Mouse (Mus musculus) ES-E14 (cell line): Measurements from ENCODE around the gene Rab10. TPM values are rescaled to one million over a fixed set of nuclear protein-coding genes. Genes with fewer than 3 reads are reported as not detected.
A peak's percentile ranks its signal among the peaks of the same experiment; 100 is the strongest.

Source experiments
- DNase-seq: peaks from one replicate; pipeline ENCODE4 v3.0.0-alpha.2; 2013; ENCODE audit warnings: low read depth, low spot score
- H3K27ac ChIP-seq: 2 replicates; pipeline ENCODE4 v1.5.1; 2012; ENCODE audit warnings: low read depth, mild to moderate bottlenecking, low read length, moderate library complexity, mixed read lengths; ENCODE audit not compliant: poor library complexity, insufficient read depth, severe bottlenecking
- H3K36me3 ChIP-seq: 2 replicates; pipeline ENCODE4 v1.6.1; 2012; ENCODE audit warnings: mild to moderate bottlenecking, low read length, moderate library complexity, mixed read lengths; ENCODE audit not compliant: control insufficient read depth, poor library complexity, insufficient read depth, severe bottlenecking
- H3K4me1 ChIP-seq, 2 experiments: fragments of 150-350 bp in 1 of 2; sonication (generic) in 1 of 2; 2 replicates each; pipeline ENCODE4 v1.6.1; 2012; ENCODE audit warnings: low read length in 2 of 2, mild to moderate bottlenecking in 1 of 2, mixed read lengths in 1 of 2; ENCODE audit not compliant: control insufficient read depth in 2 of 2, insufficient read depth in 2 of 2, poor library complexity in 1 of 2
- H3K4me3 ChIP-seq, 2 experiments: fragments of 150-350 bp in 1 of 2; sonication (generic) in 1 of 2; 2 replicates each; pipeline ENCODE4 v1.5.1; 2012; ENCODE audit warnings: low read length in 2 of 2, low read depth in 1 of 2, mild to moderate bottlenecking in 1 of 2, mixed read lengths in 1 of 2; ENCODE audit not compliant: insufficient read depth in 1 of 2, poor library complexity in 1 of 2, severe bottlenecking in 1 of 2
- H3K9ac ChIP-seq: 2 replicates; pipeline ENCODE4 v1.6.1; 2012; ENCODE audit warnings: low read depth, mild to moderate bottlenecking, low read length, mixed read lengths; ENCODE audit not compliant: poor library complexity, insufficient read depth, severe bottlenecking
- H3K9me3 ChIP-seq: fragments of 150-350 bp; sonication (generic); 2 replicates; pipeline ENCODE4 v1.6.1; 2012; ENCODE audit warnings: low read depth, mild to moderate bottlenecking, low read length; ENCODE audit not compliant: control insufficient read depth, insufficient read depth
- CHD2 ChIP-seq: IDR thresholded peaks from 2 replicates; pipeline ENCODE4 v1.6.1; 2014; ENCODE audit warnings: mild to moderate bottlenecking, low read depth, low read length, inconsistent platforms
- HCFC1 ChIP-seq: IDR thresholded peaks from 2 replicates; pipeline ENCODE4 v1.6.1; 2012; ENCODE audit warnings: low read length, inconsistent platforms, borderline replicate concordance; ENCODE audit not compliant: insufficient read depth
- MAFK ChIP-seq: IDR thresholded peaks from 2 replicates; pipeline ENCODE4 v1.6.1; 2014; ENCODE audit warnings: mild to moderate bottlenecking, low read depth, low read length, inconsistent platforms; ENCODE audit not compliant: insufficient read depth
- ZC3H11A ChIP-seq: IDR thresholded peaks from 2 replicates; pipeline ENCODE4 v1.6.1; 2012; ENCODE audit warnings: low read depth, mild to moderate bottlenecking, inconsistent platforms, low read length, borderline replicate concordance
- ZNF384 ChIP-seq: IDR thresholded peaks from 2 replicates; pipeline ENCODE4 v1.6.1; 2012; ENCODE audit warnings: low read depth, low read length, inconsistent platforms
- in situ Hi-C, 2 experiments: fragments of 600-800 bp; cut with MboI; formaldehyde crosslinking; loops; one replicate each; pipeline ENCODE4 v1.15.1; 2025; ENCODE audit warnings: low sequenced_read_pairs in 2 of 2, inconsistent platforms in 1 of 2; ENCODE audit not compliant: unreplicated experiment in 2 of 2
- total RNA-seq: library from RNA; depleted of rRNA; stranded (reverse); fragments of 300-350 nt; gene quantifications from 2 replicates; pipeline ENCODE4 v1.2.3, GENCODE M21; 2012

Gene Rab10
- total RNA-seq, 1 experiment, result 73.5 TPM

DNA sequence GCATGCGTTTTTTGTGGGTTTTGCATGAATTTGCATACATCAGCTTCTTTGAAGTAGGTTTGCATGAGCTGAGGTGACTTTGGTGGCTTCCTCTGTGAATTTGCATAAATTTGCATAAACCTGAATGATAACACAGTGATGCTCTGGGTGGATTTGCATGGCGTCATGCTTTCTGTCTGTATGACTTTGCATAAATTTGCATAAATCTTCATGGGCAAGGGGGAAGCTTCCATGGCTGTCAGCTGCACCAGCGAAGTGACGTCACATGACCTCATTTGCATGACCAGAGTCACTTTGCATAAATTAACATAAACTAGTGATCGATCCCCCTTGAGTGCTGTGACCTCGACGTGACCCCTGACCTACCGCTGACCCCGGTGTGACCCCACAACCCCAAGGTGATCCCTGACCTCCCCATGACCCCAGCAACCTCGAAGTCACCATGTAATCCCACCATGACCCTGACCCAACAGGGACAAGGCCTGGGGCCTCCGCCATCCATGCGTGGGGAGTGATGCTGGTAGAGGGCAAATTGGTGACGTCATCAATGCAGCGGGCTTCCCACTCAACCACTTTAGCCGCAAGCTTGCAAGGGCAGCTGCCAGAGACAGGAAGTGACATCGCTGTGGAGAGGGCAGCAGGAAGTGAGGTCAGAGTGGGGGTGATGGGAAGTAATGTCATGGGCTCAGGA is 71.3 kb downstream of the Rab10 start:
- Histone ChIP-seq H3K4me3 (no peak overlapping the region), H3K9ac (no peak overlapping the region), H3K9me3 (no peaks in the 10 kb centered on the region), H3K27ac (peak overlapping the region; percentile 20), H3K4me1 (peaks cover 0 to 2% of the 10 kb centered on the region in 2 experiments; a peak in 1 of 4 replicates), H3K36me3 (peaks cover 45% of the 10 kb centered on the region)
- no peak for DNase-seq
- no peak for TF ChIP-seq ZC3H11A
- no peak for TF ChIP-seq ZNF384
- TF ChIP-seq MAFK, result peak; percentile 46; the same call in 1 of the 2 replicates
- TF ChIP-seq HCFC1, result no peak
- TF ChIP-seq CHD2, result no peak; the same call in 1 of the 2 replicates
- in situ Hi-C loops, result no loop called here

GRCm38 (mm10) chr12:3237799-3238198 is 72.0 kb downstream of the Rab10 start:
- in situ Hi-C loops, result no loop called here
- no peak for TF ChIP-seq CHD2
- Histone ChIP-seq H3K9ac (no peak overlapping the region), H3K36me3 (peaks cover 45% of the 10 kb centered on the region), H3K4me1 (peaks cover 0 to 2% of the 10 kb centered on the region in 2 experiments; a peak in 1 of 4 replicates), H3K27ac (peak overlapping the region; percentile 79), H3K9me3 (no peaks in the 10 kb centered on the region), H3K4me3 (no peak overlapping the region)
- DNase-seq, result no peak

DNA sequence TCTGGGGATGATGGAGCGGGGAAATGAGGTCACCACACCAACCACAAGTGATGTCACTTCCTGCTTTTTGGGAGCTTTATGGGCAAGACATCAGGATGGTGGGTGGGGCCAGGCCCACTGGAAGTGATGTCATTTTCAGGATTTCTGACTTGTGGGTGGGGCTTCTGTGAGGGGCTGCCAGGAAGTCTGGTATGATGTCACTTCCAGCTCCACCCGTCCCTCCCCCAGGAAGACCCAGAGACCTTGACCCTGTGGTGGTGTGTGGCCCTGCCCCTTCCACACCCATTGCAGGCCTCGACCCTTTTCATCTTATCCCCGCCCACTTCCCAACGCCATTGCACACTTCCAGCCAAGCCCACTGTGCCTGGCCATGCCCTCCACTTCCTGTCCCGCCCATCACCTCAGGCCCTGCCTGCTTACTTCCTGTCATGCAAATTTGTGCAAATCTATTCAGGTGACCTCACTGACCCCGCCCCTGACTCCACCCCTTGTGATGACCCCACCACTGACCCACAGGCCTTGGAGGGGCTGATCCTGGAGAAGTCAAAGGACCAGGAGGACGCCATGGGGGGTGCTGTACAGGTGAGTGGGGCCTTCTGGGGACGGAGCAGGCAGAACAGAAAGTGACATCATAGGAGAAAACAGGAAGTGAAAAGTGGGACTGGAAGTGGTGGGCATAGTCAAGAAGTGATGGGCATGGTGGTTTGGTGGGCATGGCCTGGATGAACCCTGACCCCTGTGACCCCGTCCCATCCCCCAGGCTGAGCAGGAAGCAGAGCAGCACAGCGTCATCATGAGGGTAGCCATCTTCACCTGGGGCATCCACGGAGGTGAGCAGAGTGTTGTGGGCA is 72.7 kb downstream of the Rab10 start:
- Histone ChIP-seq H3K36me3 (peaks cover 45% of the 10 kb centered on the region), H3K4me1 (peaks cover 0 to 2% of the 10 kb centered on the region in 2 experiments; a peak in 1 of 4 replicates), H3K9me3 (no peaks in the 10 kb centered on the region), H3K27ac (peak overlapping the region; percentile 36; the same call in 1 of the 2 replicates), H3K4me3 (no peak overlapping the region), H3K9ac (no peak overlapping the region)
- in situ Hi-C loops, result no loop called here
- TF ChIP-seq HCFC1 (no peak), ZC3H11A (no peak), ZNF384 (no peak), MAFK (no peak), CHD2 (no peak)
- DNase-seq, result no peak

GRCm38 (mm10) chr12:3236163-3236641 is 73.6 kb downstream of the Rab10 start:
- no peaks in the 10 kb centered on the region for H3K9me3 ChIP-seq
- TF ChIP-seq ZC3H11A (no peak), MAFK (0 out of 2 replicates have a peak, but pooled peaks have one; percentile 19)
- H3K27ac ChIP-seq, result peak overlapping the region; percentile 36; the same call in 1 of the 2 replicates
- H3K4me3 ChIP-seq, result peak overlapping the region; percentile 72 to 73
- H3K9ac ChIP-seq, result no peak overlapping the region
- DNase-seq, result peak; percentile 35
- H3K4me1 ChIP-seq, result peaks cover 0 to 2% of the 10 kb centered on the region in 2 experiments; a peak in 1 of 4 replicates
- peaks cover 45% of the 10 kb centered on the region for H3K36me3 ChIP-seq
- in situ Hi-C loops, result no loop called here
